ENCODE assay signal across 8 mouse cellular contexts in the genomic region with DNA sequence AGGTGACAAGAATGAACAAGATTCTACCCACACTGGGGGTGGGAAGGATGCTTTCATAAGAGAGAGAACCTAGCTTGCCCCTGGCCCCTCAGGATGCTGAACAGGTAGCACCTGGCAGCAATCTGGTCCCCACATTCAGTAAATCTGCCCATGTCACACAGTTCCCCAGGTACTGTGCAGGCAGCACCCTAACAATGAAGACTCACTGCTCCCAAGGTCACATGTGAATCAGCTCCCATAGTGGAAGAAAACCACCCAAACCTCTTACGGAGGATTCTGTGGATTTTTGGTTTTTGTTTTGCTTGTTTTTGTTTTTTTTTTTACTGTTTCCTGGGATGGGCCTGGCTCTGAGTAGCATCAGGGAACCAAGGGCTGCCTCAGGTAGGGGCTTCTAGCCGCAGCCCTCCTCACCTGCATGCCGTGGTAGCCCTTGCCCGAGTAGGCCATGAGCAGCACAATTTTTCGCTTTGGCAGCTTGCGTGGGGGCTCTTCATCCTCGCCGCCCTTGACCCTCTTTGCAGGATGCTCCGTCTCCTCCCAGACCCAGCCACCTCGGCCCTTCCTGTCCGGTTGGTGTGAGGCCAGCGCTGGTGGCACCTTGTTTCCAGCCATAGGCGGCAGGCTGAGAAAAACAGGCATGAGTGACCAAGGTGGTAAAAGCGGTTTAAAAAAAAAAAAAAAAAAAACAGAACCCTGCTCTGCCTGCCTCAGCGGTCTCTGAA. TPM values are rescaled to one million over a fixed set of nuclear protein-coding genes. Genes with fewer than 3 reads are reported as not detected.
DNase-seq lines count a peak whose midpoint lies in the region; ATAC-seq and TF ChIP-seq lines count a peak whose summit lies in the region.

No protein-coding gene starts in this region.

- peak overlapping the region; percentile 71 for H3K4me2 ChIP-seq in liver, embryonic 11.5 days
- peak overlapping the region; percentile 85 for H3K4me2 ChIP-seq in stomach, embryonic 15.5 days

- no peak for TF ChIP-seq CTCF in cerebellum, adult 2 months (IDR thresholded peaks at IDR 0.05; ENCODE audit: borderline replicate concordance, insufficient read depth, low read depth, low read length)

- WGBS in cerebellum, adult 2 months, result 24% methylated on average over 15 of the region's 15 CpGs
- 16% methylated on average over 15 of the region's 15 CpGs for WGBS in liver, embryonic 11.5 days
- WGBS in stomach, embryonic 15.5 days, result 12% methylated on average over 15 of the region's 15 CpGs

- no peak for TF ChIP-seq POLR2A in cerebellum, adult 2 months (IDR thresholded peaks at IDR 0.05; ENCODE audit: borderline replicate concordance, insufficient read depth, low read length)

- H3K9me3 ChIP-seq in erythroblast, embryonic 14.5 days (ENCODE audit: control insufficient read depth, low read length), result no peaks in the 10 kb centered on the region
- no peaks in the 10 kb centered on the region for H3K9me3 ChIP-seq in liver, embryonic 11.5 days (ENCODE audit: control insufficient read depth, low read length)
- no peaks in the 10 kb centered on the region for H3K9me3 ChIP-seq in stomach, embryonic 15.5 days

- DNase-seq in cerebellum, adult 2 months, result no peak
- no peak for DNase-seq in cerebellum, postnatal 10 days
- DNase-seq in 3T3-L1 (ENCODE audit: low read depth, low spot score), result peak; percentile 17
- no peak for DNase-seq in liver, embryonic 11.5 days (ENCODE audit: low spot score)
- DNase-seq in urinary bladder, postnatal 10 days (ENCODE audit: low spot score), result no peak

- H3K36me3 ChIP-seq in erythroblast, embryonic 14.5 days (ENCODE audit: control insufficient read depth), result peaks cover 56% of the 10 kb centered on the region
- peaks cover 32% of the 10 kb centered on the region for H3K36me3 ChIP-seq in liver, embryonic 11.5 days (ENCODE audit: control insufficient read depth, insufficient read depth, low read length)
- peaks cover 26% of the 10 kb centered on the region for H3K36me3 ChIP-seq in stomach, embryonic 15.5 days

- H3K9ac ChIP-seq in liver, embryonic 11.5 days (ENCODE audit: low read depth, low read length), result peak overlapping the region; percentile 93
- peak overlapping the region; percentile 58 for H3K9ac ChIP-seq in stomach, embryonic 15.5 days

- no peaks in the 10 kb centered on the region for H3K27me3 ChIP-seq in cerebellum, adult 2 months (ENCODE audit: control insufficient read depth, insufficient read depth, low read length)
- H3K27me3 ChIP-seq in erythroblast, embryonic 14.5 days (ENCODE audit: control insufficient read depth), result no peaks in the 10 kb centered on the region
- no peaks in the 10 kb centered on the region for H3K27me3 ChIP-seq in liver, embryonic 11.5 days (replicated peaks; ENCODE audit: control insufficient read depth, insufficient read depth, low read length)
- no peaks in the 10 kb centered on the region for H3K27me3 ChIP-seq in stomach, embryonic 15.5 days (replicated peaks)

- H3K4me3 ChIP-seq in cerebellum, adult 2 months (replicated peaks; ENCODE audit: insufficient read depth, low read depth, low read length), result peak overlapping the region; percentile 83
- H3K4me3 ChIP-seq in erythroblast, embryonic 14.5 days (replicated peaks), result peak overlapping the region; percentile 67
- H3K4me3 ChIP-seq in liver, embryonic 11.5 days (ENCODE audit: low read depth, low read length), result peak overlapping the region; percentile 92
- H3K4me3 ChIP-seq in stomach, embryonic 15.5 days (replicated peaks), result peak overlapping the region; percentile 83

- H3K27ac ChIP-seq in cerebellum, adult 2 months (ENCODE audit: insufficient read depth, low read length), result no peak overlapping the region
- H3K27ac ChIP-seq in liver, embryonic 11.5 days (ENCODE audit: low read depth, low read length), result no peak overlapping the region
- H3K27ac ChIP-seq in stomach, embryonic 15.5 days, result no peak overlapping the region

- ATAC-seq in liver, embryonic 11.5 days (replicated peaks; ENCODE audit: low FRiP score), result no peak
- no peak for ATAC-seq in stomach, embryonic 15.5 days (ENCODE audit: insufficient read depth, low FRiP score, low read depth)
- no peak for ATAC-seq in inflammation-experienced regulatory T-cells, adult 6 months

- no peaks in the 10 kb centered on the region for H3K4me1 ChIP-seq in cerebellum, adult 2 months (ENCODE audit: control insufficient read depth, insufficient read depth, low read length)
- peaks cover 75% of the 10 kb centered on the region for H3K4me1 ChIP-seq in erythroblast, embryonic 14.5 days (ENCODE audit: control insufficient read depth)
- H3K4me1 ChIP-seq in liver, embryonic 11.5 days (replicated peaks; ENCODE audit: control insufficient read depth, insufficient read depth, low read length), result peaks cover 24% of the 10 kb centered on the region
- peaks cover 15% of the 10 kb centered on the region for H3K4me1 ChIP-seq in stomach, embryonic 15.5 days

RNA-seq across cellular contexts. Expression of a gene that starts 1.0 kb away (rescaled TPM):
- 26.5 and 28.8 TPM in 2 replicates for polyA plus RNA-seq in cerebellum, adult 2 months (2012; rRNA removed)
- polyA plus RNA-seq in erythroblast, embryonic 14.5 days (2012), result 3.1 and 3.7 TPM in 2 replicates
- polyA plus RNA-seq in liver, embryonic 11.5 days (2014; fragmentation: Nextera tagmentation; extraction: Ambion mirVana), result 49.8 and 54.3 TPM in 2 replicates
- 45.0 and 51.1 TPM in 2 replicates for polyA plus RNA-seq in stomach, embryonic 15.5 days (2015; fragmentation: Nextera tagmentation; extraction: Ambion mirVana)
- polyA plus RNA-seq in inflammation-experienced regulatory T-cells, adult 6 months (2017; shearing (Covaris generic)), result 10 to 100 TPM; 17.6 to 37.1 (median 33.8) TPM

RNA-seq across cellular contexts. Expression of a gene that starts 8.9 kb away (rescaled TPM):
- 36.4 and 43.1 TPM in 2 replicates for polyA plus RNA-seq in cerebellum, adult 2 months (2012; rRNA removed)
- polyA plus RNA-seq in erythroblast, embryonic 14.5 days (2012), result 4.0 and 6.5 TPM in 2 replicates
- polyA plus RNA-seq in liver, embryonic 11.5 days (2014; fragmentation: Nextera tagmentation; extraction: Ambion mirVana), result 42.2 and 44.5 TPM in 2 replicates
- polyA plus RNA-seq in stomach, embryonic 15.5 days (2015; fragmentation: Nextera tagmentation; extraction: Ambion mirVana), result 29.8 and 46.2 TPM in 2 replicates
- polyA plus RNA-seq in inflammation-experienced regulatory T-cells, adult 6 months (2017; shearing (Covaris generic)), result 10 to 100 TPM; 53.8 to 85.3 (median 69.2) TPM

RNA-seq across cellular contexts. Expression of a gene that starts 30.5 kb away (rescaled TPM):
- 94.7 and 96.0 TPM in 2 replicates for polyA plus RNA-seq in cerebellum, adult 2 months (2012; rRNA removed)
- 17.0 and 20.3 TPM in 2 replicates for polyA plus RNA-seq in erythroblast, embryonic 14.5 days (2012)
- 13.8 and 15.7 TPM in 2 replicates for polyA plus RNA-seq in liver, embryonic 11.5 days (2014; fragmentation: Nextera tagmentation; extraction: Ambion mirVana)
- 14.0 and 15.8 TPM in 2 replicates for polyA plus RNA-seq in stomach, embryonic 15.5 days (2015; fragmentation: Nextera tagmentation; extraction: Ambion mirVana)
- 10 to 100 TPM in 1 of 3 experiments, 1 to 10 TPM in 2; 8.0 to 12.9 (median 9.3) TPM for polyA plus RNA-seq in inflammation-experienced regulatory T-cells, adult 6 months (2017; shearing (Covaris generic))
